Mouse (Mus musculus) lung, embryonic 15.5 days (tissue): ENCODE measurements around the gene Os9. TPM values are rescaled to one million over a fixed set of nuclear protein-coding genes. Genes with fewer than 3 reads are reported as not detected.
"Not testable (repeated sequence)": the region's sequence is repeated elsewhere in the genome, so short reads cannot be mapped to it uniquely, and the experiment has no call there.

ENCODE experiments used
- ATAC-seq: fragments of 200-750 bp; cut with Nextera tagmentation; 2 replicates; pipeline ENCODE4 v1.8.0; 2017; ENCODE audit warnings: moderate number of reproducible peaks, borderline replicate concordance; ENCODE audit not compliant: low FRiP score, low TSS enrichment; ENCODE audit errors: extremely low read depth
- H3K27ac ChIP-seq: fragments of 300-500 bp; sonication (generic); 2 replicates; pipeline ENCODE4 v1.5.1; 2015; ENCODE audit warnings: moderate library complexity, mild to moderate bottlenecking, inconsistent platforms
- H3K27me3 ChIP-seq: fragments of 300-500 bp; sonication (generic); 2 replicates; pipeline ENCODE4 v1.6.1; 2015; ENCODE audit warnings: inconsistent platforms
- H3K36me3 ChIP-seq: fragments of 300-500 bp; sonication (generic); 2 replicates; pipeline ENCODE4 v1.6.1; 2015; ENCODE audit warnings: inconsistent platforms
- H3K4me1 ChIP-seq: fragments of 300-500 bp; sonication (generic); 2 replicates; pipeline ENCODE4 v1.6.1; 2015; ENCODE audit warnings: inconsistent platforms
- H3K4me2 ChIP-seq: fragments of 300-500 bp; sonication (generic); 2 replicates; pipeline ENCODE4 v1.6.1; 2015; ENCODE audit warnings: inconsistent platforms, mild to moderate bottlenecking, moderate library complexity
- H3K4me3 ChIP-seq: fragments of 300-500 bp; sonication (generic); 2 replicates; pipeline ENCODE4 v1.5.1; 2015; ENCODE audit warnings: mild to moderate bottlenecking, inconsistent platforms
- H3K9ac ChIP-seq: fragments of 300-500 bp; sonication (generic); 2 replicates; pipeline ENCODE4 v1.6.1; 2015; ENCODE audit warnings: inconsistent platforms
- H3K9me3 ChIP-seq: fragments of 300-500 bp; sonication (generic); 2 replicates; pipeline ENCODE4 v1.6.1; 2016; ENCODE audit warnings: inconsistent platforms
- WGBS: fragments of 180-500 bp; shearing (Covaris S2); methylation state at CpG from one replicate; pipeline ENCODE4 v1.1.7; 2015; 5-methylcytosine and 5-hydroxymethylcytosine counted together
- polyA plus RNA-seq: library from polyadenylated mRNA; unstranded; fragments of >200 nt; fragmentation: Nextera tagmentation; extraction: Ambion mirVana; gene quantifications from 2 replicates; pipeline ENCODE4 v1.2.1, GENCODE M21; 2015

The Os9 gene
- polyA plus RNA-seq, 1 experiment from 2014 or later: 101 TPM

DNA sequence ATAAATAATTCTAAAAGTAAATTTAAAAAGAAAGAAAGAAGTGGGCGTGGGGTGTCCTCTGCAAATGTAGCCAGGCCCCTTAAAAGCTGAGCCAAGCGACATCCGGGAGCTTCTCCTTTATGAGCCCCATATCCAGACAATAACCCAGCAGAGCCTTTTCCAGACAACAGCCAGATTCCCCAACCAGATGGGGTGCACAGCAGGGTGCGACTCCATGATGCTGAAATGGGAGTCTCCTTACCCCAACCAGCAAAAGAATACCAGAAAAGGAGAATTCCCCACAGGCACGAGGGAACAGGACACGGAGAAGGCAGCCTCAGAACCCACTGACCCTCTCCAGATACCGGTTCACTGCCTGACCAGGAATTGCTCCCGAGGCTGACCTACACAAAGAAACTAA lies 22.3 kb upstream of the Os9 start:
- H3K9me3 ChIP-seq: no peaks in the 10 kb centered on the region
- no peak overlapping the region for H3K4me3 ChIP-seq
- no peaks in the 10 kb centered on the region for H3K36me3 ChIP-seq
- no peaks in the 10 kb centered on the region for H3K27me3 ChIP-seq
- no peaks in the 10 kb centered on the region for H3K4me1 ChIP-seq
- no peak overlapping the region for H3K4me2 ChIP-seq
- no peak overlapping the region for H3K27ac ChIP-seq
- 84% methylated on average over 8 of the region's 8 CpGs for WGBS
- no peak for ATAC-seq
- no peak overlapping the region for H3K9ac ChIP-seq

- no peaks in the 10 kb centered on the region for H3K9me3 ChIP-seq
Measured at GRCm38 (mm10) chr10:127141500-127141899, 20.6 kb upstream of the Os9 start.

GRCm38 (mm10) chr10:127140971-127141370 lies 20.0 kb upstream of the Os9 start:
- Histone ChIP-seq H3K9ac (no peak overlapping the region), H3K4me2 (no peak overlapping the region), H3K9me3 (no peaks in the 10 kb centered on the region), H3K4me3 (no peak overlapping the region), H3K36me3 (no peaks in the 10 kb centered on the region), H3K27ac (no peak overlapping the region), H3K27me3 (no peaks in the 10 kb centered on the region), H3K4me1 (no peaks in the 10 kb centered on the region)
- 64% methylated on average over 11 of the region's 11 CpGs for WGBS
- ATAC-seq: no peak

More at GRCm38 (mm10) chr10:127141500-127141899, 20.6 kb upstream of the Os9 start:
- ATAC-seq: no peak
- Histone ChIP-seq H3K27me3 (no peaks in the 10 kb centered on the region), H3K36me3 (no peaks in the 10 kb centered on the region), H3K27ac (no peak overlapping the region), H3K4me2 (no peak overlapping the region), H3K4me1 (no peaks in the 10 kb centered on the region), H3K9ac (no peak overlapping the region), H3K4me3 (no peak overlapping the region)
- WGBS: 48% methylated on average over 8 of the region's 8 CpGs

DNA sequence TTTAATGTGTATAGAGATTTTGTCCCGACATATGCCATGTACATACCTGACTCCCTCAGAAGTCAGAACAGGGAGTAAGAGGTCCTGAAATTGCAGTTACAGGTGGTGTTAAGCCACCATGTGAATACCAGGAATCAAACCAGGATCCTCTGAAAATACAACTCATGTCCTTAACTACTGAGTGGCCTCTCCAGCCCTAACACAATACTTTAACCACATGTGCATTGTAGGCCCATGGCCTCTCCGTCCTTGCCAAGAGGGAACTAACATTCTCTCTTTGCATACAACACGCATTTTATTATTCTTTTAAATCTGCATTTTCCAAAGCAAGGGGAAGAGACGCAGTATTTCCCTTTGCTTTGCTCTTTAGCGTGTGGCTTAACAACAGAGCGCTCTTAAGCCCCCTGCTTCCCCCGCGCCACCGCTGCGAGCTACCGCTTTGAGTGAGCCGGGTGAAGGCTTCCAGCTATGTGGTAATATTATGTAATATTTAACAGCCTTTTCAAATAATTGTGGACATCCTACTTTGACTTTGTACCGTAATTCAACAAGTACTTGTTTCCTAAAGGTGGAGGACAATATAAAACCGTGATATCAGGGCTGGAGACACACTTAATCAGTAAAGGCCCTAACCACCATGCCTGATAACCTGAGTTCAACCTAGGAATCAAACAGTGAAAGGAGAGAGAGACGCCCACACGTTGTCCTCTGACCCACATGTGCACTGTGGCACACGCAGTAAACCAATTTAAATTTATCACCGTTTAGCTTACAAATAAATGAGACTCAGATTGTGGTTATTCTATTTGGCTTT lies 17.6 kb upstream of the Os9 start:
- H3K4me3 ChIP-seq: no peak overlapping the region
- no peaks in the 10 kb centered on the region for H3K4me1 ChIP-seq
- H3K27me3 ChIP-seq: no peaks in the 10 kb centered on the region
- H3K9ac ChIP-seq: no peak overlapping the region
- no peak overlapping the region for H3K27ac ChIP-seq
- WGBS: 73% methylated on average over 18 of the region's 18 CpGs
- no peaks in the 10 kb centered on the region for H3K36me3 ChIP-seq
- no peak for ATAC-seq
- H3K9me3 ChIP-seq: no peaks in the 10 kb centered on the region
- no peak overlapping the region for H3K4me2 ChIP-seq

DNA sequence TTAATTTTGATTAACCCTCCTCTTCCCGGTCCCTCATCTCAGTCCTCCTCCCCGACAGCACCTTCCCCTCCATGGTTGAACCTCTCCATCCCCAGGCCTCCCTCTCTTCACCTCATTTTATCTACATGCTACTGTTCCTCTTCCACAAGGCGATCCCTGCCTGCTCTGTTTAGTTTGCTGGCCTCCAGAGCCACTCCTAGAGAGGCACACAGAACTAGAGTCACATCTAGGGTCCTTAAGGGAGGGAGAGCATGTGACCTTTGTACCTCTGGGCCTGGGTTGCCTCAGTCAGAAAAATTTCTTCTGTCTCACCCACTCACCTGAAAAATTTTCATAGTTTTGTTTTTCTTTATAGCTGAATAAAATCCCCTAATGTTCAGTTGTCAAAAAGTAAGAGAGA lies 17.0 kb upstream of the Os9 start:
- H3K4me3 ChIP-seq: no peak overlapping the region
- no peak overlapping the region for H3K9ac ChIP-seq
- H3K4me2 ChIP-seq: no peak overlapping the region
- WGBS: 68% methylated on average over 3 of the region's 3 CpGs
- no peaks in the 10 kb centered on the region for H3K4me1 ChIP-seq
- ATAC-seq: no peak
- H3K27me3 ChIP-seq: no peaks in the 10 kb centered on the region
- H3K36me3 ChIP-seq: no peaks in the 10 kb centered on the region
- H3K27ac ChIP-seq: no peak overlapping the region
- no peaks in the 10 kb centered on the region for H3K9me3 ChIP-seq

GRCm38 (mm10) chr10:127136510-127136909 lies 15.6 kb upstream of the Os9 start:
- H3K36me3 ChIP-seq: no peaks in the 10 kb centered on the region
- 70% methylated on average over 4 of the region's 4 CpGs for WGBS
- no peak overlapping the region for H3K9ac ChIP-seq
- H3K4me3 ChIP-seq: no peak overlapping the region
- no peak for ATAC-seq
- H3K4me1 ChIP-seq: no peaks in the 10 kb centered on the region
- no peaks in the 10 kb centered on the region for H3K27me3 ChIP-seq
- no peak overlapping the region for H3K4me2 ChIP-seq
- no peak overlapping the region for H3K27ac ChIP-seq
- no peaks in the 10 kb centered on the region for H3K9me3 ChIP-seq

DNA sequence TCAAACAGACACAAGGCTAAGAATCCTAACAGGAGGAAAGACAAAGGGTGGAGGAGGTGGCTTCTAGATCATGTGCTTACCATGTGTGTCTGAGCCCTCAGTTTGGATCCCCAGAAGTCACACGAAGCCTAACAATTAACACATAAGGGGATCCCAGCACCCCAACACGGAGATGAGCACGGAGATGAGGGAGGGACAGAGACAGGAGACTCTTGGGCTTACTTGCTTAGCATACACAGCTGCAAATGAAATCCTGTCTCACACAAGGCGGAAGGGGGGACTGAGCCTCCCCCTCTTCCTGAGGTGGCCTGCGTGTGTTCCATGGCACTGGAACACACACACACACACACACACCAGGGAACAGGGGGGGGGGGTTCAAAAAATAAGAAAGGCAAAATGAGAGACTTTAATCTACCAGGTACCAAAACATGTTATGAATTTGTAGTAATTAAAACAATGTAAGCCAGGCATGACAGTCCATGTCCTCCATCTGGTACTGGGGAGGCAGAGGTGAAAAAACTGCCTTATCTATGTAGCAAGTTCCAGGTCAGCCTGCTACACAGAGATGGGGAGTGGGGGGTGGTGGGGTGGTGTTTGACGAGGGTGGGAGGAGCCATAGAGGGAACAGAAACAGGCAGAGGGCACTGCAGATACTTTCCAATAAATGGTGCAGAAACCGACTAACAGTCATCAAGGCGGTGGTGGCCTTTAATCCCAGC lies 14.3 kb upstream of the Os9 start:
- no peaks in the 10 kb centered on the region for H3K36me3 ChIP-seq
- H3K4me2 ChIP-seq: no peak overlapping the region
- no peak for ATAC-seq
- no peaks in the 10 kb centered on the region for H3K4me1 ChIP-seq
- H3K9ac ChIP-seq: no peak overlapping the region
- no peaks in the 10 kb centered on the region for H3K9me3 ChIP-seq
- no peaks in the 10 kb centered on the region for H3K27me3 ChIP-seq
- no peak overlapping the region for H3K27ac ChIP-seq
- H3K4me3 ChIP-seq: no peak overlapping the region
- 27% methylated on average over 8 of the region's 8 CpGs for WGBS

DNA sequence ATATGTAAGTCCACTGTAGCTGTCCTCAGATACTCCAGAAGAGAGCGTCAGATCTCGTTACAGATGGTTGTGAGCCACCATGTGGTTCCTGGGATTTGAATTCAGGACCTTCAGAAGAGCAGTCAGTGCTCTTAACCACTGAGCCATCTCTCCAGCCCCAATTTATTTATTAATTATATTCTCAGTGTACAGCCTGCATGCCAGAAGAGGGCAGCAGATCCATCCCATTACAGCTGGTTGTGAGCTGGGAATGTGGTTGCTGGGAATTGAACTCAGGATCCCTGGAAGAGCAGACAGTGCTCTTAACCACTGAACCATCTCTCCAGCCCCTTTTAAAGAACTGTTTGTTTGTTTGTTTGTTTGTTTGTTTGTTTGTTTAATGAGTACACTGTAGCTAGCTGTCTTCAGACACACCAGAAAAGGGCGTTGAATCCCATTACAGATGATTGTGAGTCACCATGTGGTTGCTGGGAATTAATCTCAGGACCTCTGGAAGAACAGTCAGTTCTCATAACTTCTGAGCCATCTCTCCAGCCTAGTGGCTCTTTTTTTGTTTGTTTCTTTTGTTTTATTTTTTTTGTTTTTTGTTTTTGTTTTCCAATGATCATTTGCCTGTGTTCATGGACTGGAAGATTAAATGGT lies 13.6 kb upstream of the Os9 start:
- H3K36me3 ChIP-seq, H3K4me2 ChIP-seq, H3K27me3 ChIP-seq, H3K4me3 ChIP-seq, H3K9me3 ChIP-seq, ATAC-seq, H3K27ac ChIP-seq, H3K4me1 ChIP-seq, H3K9ac ChIP-seq: not testable (repeated sequence)
- WGBS: 61% methylated on average over 3 of the region's 3 CpGs

DNA sequence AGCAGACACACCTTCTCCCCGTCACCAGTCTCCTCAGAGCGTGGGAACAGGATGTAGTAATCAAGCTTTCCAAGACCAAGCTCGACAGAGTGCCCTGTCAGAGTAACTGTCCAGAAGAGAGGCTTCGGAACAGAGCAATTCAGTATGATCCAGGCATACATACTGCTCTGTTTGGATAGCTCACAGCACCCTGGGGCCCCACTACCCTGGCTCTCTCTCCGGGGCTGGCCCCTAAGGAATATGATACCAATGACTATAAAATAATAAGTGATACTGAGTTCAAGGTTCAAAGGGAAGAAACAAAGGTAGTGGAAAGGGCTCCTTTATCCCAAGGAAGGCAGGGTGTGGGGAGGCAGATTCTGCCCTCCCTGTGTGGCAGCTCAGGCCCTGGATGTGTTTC lies 11.5 kb upstream of the Os9 start:
- Histone ChIP-seq H3K4me3 (no peak overlapping the region), H3K36me3 (no peaks in the 10 kb centered on the region), H3K4me1 (no peaks in the 10 kb centered on the region), H3K27ac (no peak overlapping the region), H3K9ac (no peak overlapping the region), H3K27me3 (no peaks in the 10 kb centered on the region), H3K4me2 (no peak overlapping the region), H3K9me3 (no peaks in the 10 kb centered on the region)
- no peak for ATAC-seq
- 47% methylated on average over 5 of the region's 5 CpGs for WGBS

GRCm38 (mm10) chr10:127129431-127129830 lies 8.5 kb upstream of the Os9 start:
- no peaks in the 10 kb centered on the region for H3K27me3 ChIP-seq
- ATAC-seq: no peak
- H3K36me3 ChIP-seq: no peaks in the 10 kb centered on the region
- H3K9me3 ChIP-seq: no peaks in the 10 kb centered on the region
- no peak overlapping the region for H3K4me3 ChIP-seq
- no peak overlapping the region for H3K9ac ChIP-seq
- no peaks in the 10 kb centered on the region for H3K4me1 ChIP-seq
- H3K27ac ChIP-seq: no peak overlapping the region
- H3K4me2 ChIP-seq: no peak overlapping the region
- WGBS: 63% methylated on average over 4 of the region's 4 CpGs

- Histone ChIP-seq H3K9ac (no peak overlapping the region), H3K4me2 (no peak overlapping the region), H3K27ac (no peak overlapping the region), H3K36me3 (no peaks in the 10 kb centered on the region), H3K4me1 (peaks cover 8% of the 10 kb centered on the region), H3K4me3 (no peak overlapping the region), H3K27me3 (no peaks in the 10 kb centered on the region), H3K9me3 (no peaks in the 10 kb centered on the region)
- ATAC-seq: no peak
- WGBS: 65% methylated on average over 7 of the region's 7 CpGs
Measured at GRCm38 (mm10) chr10:127127711-127128279, 6.9 kb upstream of the Os9 start.

- Histone ChIP-seq H3K4me3 (no peak overlapping the region), H3K4me1 (peaks cover 13% of the 10 kb centered on the region), H3K27me3 (no peaks in the 10 kb centered on the region), H3K27ac (no peak overlapping the region), H3K4me2 (no peak overlapping the region), H3K9ac (no peak overlapping the region), H3K36me3 (no peaks in the 10 kb centered on the region), H3K9me3 (no peaks in the 10 kb centered on the region)
- ATAC-seq: no peak
- WGBS: 64% methylated on average over 5 of the region's 5 CpGs
Measured at GRCm38 (mm10) chr10:127126579-127126978, 5.6 kb upstream of the Os9 start.
